8 mouse cellular contexts compared by ENCODE assay signal in the genomic region with DNA sequence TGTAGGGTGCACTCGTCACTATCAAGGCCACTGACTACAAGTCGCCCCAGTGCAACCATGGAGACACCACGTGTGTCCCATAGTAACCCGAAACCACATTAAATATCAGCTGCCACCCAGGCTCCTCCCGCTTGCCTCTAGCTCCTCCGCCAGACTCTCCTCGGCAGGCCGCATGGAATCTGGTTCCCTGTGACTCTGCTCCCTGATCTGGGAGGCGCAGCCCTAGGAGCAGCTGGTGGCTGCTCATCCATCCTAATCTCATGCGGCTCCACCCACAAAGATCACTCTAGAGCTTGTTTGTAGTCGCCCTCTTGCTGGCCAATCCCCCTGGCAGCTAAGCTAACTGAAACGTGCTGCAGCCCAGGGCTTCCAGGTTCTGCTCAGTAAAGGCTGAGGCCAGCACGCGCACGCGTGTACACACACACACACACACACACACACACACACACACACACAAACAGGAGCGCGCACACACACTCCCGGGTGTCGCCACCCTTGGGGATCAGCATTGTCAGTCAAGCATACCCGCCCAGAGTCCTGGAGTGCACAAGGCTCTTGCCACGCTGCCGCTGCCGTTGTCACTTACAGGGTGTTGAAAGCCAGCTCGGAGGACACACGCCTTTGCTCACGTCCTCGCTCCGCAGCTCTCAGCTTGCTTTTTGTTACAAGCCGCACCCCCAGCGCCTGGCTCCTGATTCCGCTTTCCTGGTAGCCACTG.
DNase-seq lines count a peak whose midpoint lies in the region; ATAC-seq lines count a peak whose summit lies in the region.

No protein-coding gene starts in this region.

- peak overlapping the region; percentile 31 for H3K4me3 ChIP-seq in embryonic facial prominence, embryonic 12.5 days

- H3K9ac ChIP-seq in embryonic facial prominence, embryonic 12.5 days: peak overlapping the region; percentile 11; the same call in 1 of the 2 replicates

- no peaks in the 10 kb centered on the region for H3K36me3 ChIP-seq in embryonic facial prominence, embryonic 12.5 days

- peaks cover 9% of the 10 kb centered on the region for H3K4me1 ChIP-seq in embryonic facial prominence, embryonic 12.5 days

- intact Hi-C loops in heart, postnatal 10 days (cut with DNase I): no loop called here

- H3K27ac ChIP-seq in embryonic facial prominence, embryonic 12.5 days: no peak overlapping the region

- WGBS in embryonic facial prominence, embryonic 12.5 days: 1% methylated on average over 32 of the region's 32 CpGs

- peak; percentile 76 for ATAC-seq in embryonic facial prominence, embryonic 12.5 days (ENCODE audit: insufficient number of reproducible peaks, insufficient read depth, low FRiP score, low TSS enrichment)

- no peaks in the 10 kb centered on the region for H3K9me3 ChIP-seq in embryonic facial prominence, embryonic 12.5 days

- peak overlapping the region; percentile 70 for H3K4me2 ChIP-seq in embryonic facial prominence, embryonic 12.5 days (replicated peaks)

- DNase-seq in kidney, adult 18-20 months: peak; percentile 4
- DNase-seq in kidney, postnatal 25 days: no peak
- peak; percentile 21 to 35 for DNase-seq in heart, postnatal 10 days
- peak; percentile 64 to 65 for DNase-seq in layer of hippocampus, postnatal 36 days
- peak; percentile 7 for DNase-seq in lung, postnatal 36 days
- DNase-seq in right cerebral cortex, postnatal 14 days: peak; percentile 37
- DNase-seq in thymus, postnatal 0 days (ENCODE audit: low spot score): no peak

- H3K27me3 ChIP-seq in embryonic facial prominence, embryonic 12.5 days: no peaks in the 10 kb centered on the region

Comparison
In these comparisons a context has a peak if more than half of its experiments do, and no peak if none do; other contexts are left out.
1. DNase-seq: peak in kidney, adult 18-20 months (single experiment), heart, postnatal 10 days (2 of 2), layer of hippocampus, postnatal 36 days (2 of 2), lung, postnatal 36 days (single experiment) and right cerebral cortex, postnatal 14 days (single experiment); none in kidney, postnatal 25 days (0 of 2) and thymus, postnatal 0 days (single experiment).